Mouse (Mus musculus) forebrain, postnatal 0 days (tissue): ENCODE measurements around the gene Slc6a3. TPM values are rescaled to one million over a fixed set of nuclear protein-coding genes. Genes with fewer than 3 reads are reported as not detected.

ENCODE experiments used
- ATAC-seq: fragments of 200-750 bp; cut with Nextera tagmentation; 2 replicates; pipeline ENCODE4 v1.8.0; 2017; ENCODE audit warnings: mild to moderate bottlenecking, moderate library complexity
- DNase-seq: peaks from one replicate; pipeline ENCODE4 v3.0.0-alpha.2; 2015
- H3K27ac ChIP-seq: fragments of 300-500 bp; sonication (generic); 2 replicates; pipeline ENCODE4 v1.5.1; 2014; ENCODE audit warnings: low read depth, mild to moderate bottlenecking, antibody characterized with exemption, low read length, moderate library complexity, mixed read lengths
- H3K27me3 ChIP-seq: fragments of 300-500 bp; sonication (generic); 2 replicates; pipeline ENCODE4 v1.6.1; 2014; ENCODE audit warnings: mild to moderate bottlenecking, low read length, mixed read lengths; ENCODE audit not compliant: insufficient read depth
- H3K36me3 ChIP-seq: fragments of 300-500 bp; sonication (generic); 2 replicates; pipeline ENCODE4 v1.6.1; 2014; ENCODE audit warnings: mild to moderate bottlenecking, moderate library complexity; ENCODE audit not compliant: insufficient read depth
- H3K4me1 ChIP-seq: fragments of 300-500 bp; sonication (generic); 2 replicates; pipeline ENCODE4 v1.6.1; 2014; ENCODE audit warnings: antibody characterized with exemption; ENCODE audit not compliant: insufficient read depth
- H3K4me2 ChIP-seq: fragments of 300-500 bp; sonication (generic); 2 replicates; pipeline ENCODE4 v1.6.1; 2014; ENCODE audit warnings: low read depth, mild to moderate bottlenecking, moderate library complexity
- H3K4me3 ChIP-seq: fragments of 300-500 bp; sonication (generic); 2 replicates; pipeline ENCODE4 v1.5.1; 2014; ENCODE audit warnings: low read depth, low read length, mixed read lengths
- H3K9ac ChIP-seq: fragments of 300-500 bp; sonication (generic); 2 replicates; pipeline ENCODE4 v1.6.1; 2014; ENCODE audit warnings: mild to moderate bottlenecking
- H3K9me3 ChIP-seq: fragments of 300-500 bp; sonication (generic); 2 replicates; pipeline ENCODE4 v1.6.1; 2016; ENCODE audit warnings: low read length
- CTCF ChIP-seq: sonication (generic); IDR thresholded peaks from 2 replicates; pipeline ENCODE4 v1.5.1; 2016; ENCODE audit warnings: antibody characterized with exemption, control low read depth, low read depth
- WGBS: fragments of 180-500 bp; shearing (Covaris S2); extraction: QIAGEN DNeasy Blood & Tissue Kit; methylation state at CpG from one replicate; pipeline ENCODE4 v1.1.7; 2014; 5-methylcytosine and 5-hydroxymethylcytosine counted together
- polyA plus RNA-seq: library from polyadenylated mRNA; unstranded; fragments of >200 nt; fragmentation: Nextera tagmentation; extraction: Ambion mirVana; gene quantifications from 2 replicates; pipeline ENCODE4 v1.2.1, GENCODE M21; 2015
- total RNA-seq: library from RNA; depleted of rRNA; stranded (reverse); fragments of >200 nt; gene quantifications from 2 replicates; pipeline ENCODE4 v1.2.3, GENCODE M21; 2014

The Slc6a3 gene
- total and polyA plus RNA-seq, 2 experiments from 2014 or later, result 1.3 to 1.6 TPM

- Histone ChIP-seq H3K4me2 (no peak overlapping the region), H3K36me3 (peaks cover 81% of the 10 kb centered on the region), H3K9ac (no peak overlapping the region), H3K9me3 (no peaks in the 10 kb centered on the region), H3K4me1 (no peaks in the 10 kb centered on the region), H3K4me3 (no peak overlapping the region), H3K27me3 (no peaks in the 10 kb centered on the region), H3K27ac (no peak overlapping the region)
- no peak for TF ChIP-seq CTCF
- ATAC-seq, result no peak
- DNase-seq, result no peak
- 82% methylated on average over 2 of the region's 2 CpGs for WGBS
Observed at GRCm38 (mm10) chr13:73496137-73496536, 40.4 kb upstream of the Slc6a3 start.

GRCm38 (mm10) chr13:73499893-73500604 lies 36.5 kb upstream of the Slc6a3 start:
- DNase-seq, result no peak
- whole genome bisulfite sequencing, result 90% methylated on average over 6 of the region's 6 CpGs
- H3K36me3 ChIP-seq, result peaks cover 65% of the 10 kb centered on the region

GRCm38 (mm10) chr13:73502719-73503118 lies 33.8 kb upstream of the Slc6a3 start:
- no peak overlapping the region for H3K4me3 ChIP-seq
- no peak overlapping the region for H3K9ac ChIP-seq
- peak; percentile 17 for DNase-seq
- no peak for ATAC-seq
- H3K4me1 ChIP-seq, result no peaks in the 10 kb centered on the region
- H3K36me3 ChIP-seq, result peaks cover 51% of the 10 kb centered on the region
- H3K27ac ChIP-seq, result no peak overlapping the region
- WGBS, result 51% methylated on average over 2 of the region's 2 CpGs
- no peaks in the 10 kb centered on the region for H3K27me3 ChIP-seq
- TF ChIP-seq CTCF, result peak; percentile 43
- no peaks in the 10 kb centered on the region for H3K9me3 ChIP-seq
- no peak overlapping the region for H3K4me2 ChIP-seq

More at GRCm38 (mm10) chr13:73499893-73500604, 36.5 kb upstream of the Slc6a3 start:
- no peak overlapping the region for H3K4me3 ChIP-seq
- H3K9me3 ChIP-seq, result no peaks in the 10 kb centered on the region
- no peak overlapping the region for H3K4me2 ChIP-seq
- no peaks in the 10 kb centered on the region for H3K4me1 ChIP-seq
- no peak for TF ChIP-seq CTCF
- H3K27me3 ChIP-seq, result no peaks in the 10 kb centered on the region
- H3K9ac ChIP-seq, result no peak overlapping the region
- no peak overlapping the region for H3K27ac ChIP-seq
- no peak for ATAC-seq

GRCm38 (mm10) chr13:73505686-73506467 lies 30.7 kb upstream of the Slc6a3 start:
- no peaks in the 10 kb centered on the region for H3K4me1 ChIP-seq
- DNase-seq (peak; percentile 80), ATAC-seq (peak; percentile 84)
- H3K27me3 ChIP-seq, result no peaks in the 10 kb centered on the region
- H3K9me3 ChIP-seq, result no peaks in the 10 kb centered on the region
- WGBS, result 73% methylated on average over 7 of the region's 7 CpGs
- no peak overlapping the region for H3K4me2 ChIP-seq
- no peak overlapping the region for H3K9ac ChIP-seq
- H3K36me3 ChIP-seq, result peaks cover 40% of the 10 kb centered on the region
- H3K27ac ChIP-seq, result no peak overlapping the region
- peak; percentile 89 for TF ChIP-seq CTCF
- H3K4me3 ChIP-seq, result no peak overlapping the region

GRCm38 (mm10) chr13:73508817-73509550 lies 27.6 kb upstream of the Slc6a3 start:
- Histone ChIP-seq H3K9me3 (no peaks in the 10 kb centered on the region), H3K9ac (no peak overlapping the region), H3K4me1 (no peaks in the 10 kb centered on the region), H3K4me3 (no peak overlapping the region), H3K36me3 (peaks cover 54% of the 10 kb centered on the region), H3K27me3 (no peaks in the 10 kb centered on the region), H3K4me2 (no peak overlapping the region), H3K27ac (no peak overlapping the region)
- no peak for TF ChIP-seq CTCF
- WGBS, result 92% methylated on average over 8 of the region's 8 CpGs
- ATAC-seq (no peak), DNase-seq (no peak)

- ATAC-seq, result 0 out of 2 replicates have a peak, but pooled peaks have one; percentile 5
- Histone ChIP-seq H3K27ac (no peak overlapping the region), H3K27me3 (no peaks in the 10 kb centered on the region), H3K36me3 (peaks cover 63% of the 10 kb centered on the region), H3K4me3 (no peak overlapping the region), H3K4me1 (no peaks in the 10 kb centered on the region), H3K9me3 (no peaks in the 10 kb centered on the region), H3K9ac (no peak overlapping the region), H3K4me2 (no peak overlapping the region)
- DNase-seq, result peak; percentile 24
- 53% methylated on average over 6 of the region's 6 CpGs for WGBS
- no peak for TF ChIP-seq CTCF
Observed at GRCm38 (mm10) chr13:73509869-73510268, 26.7 kb upstream of the Slc6a3 start.
